Mouse (Mus musculus) liver, adult 2 months (tissue): ENCODE measurements at regions not wholly inside any gene's neighbourhood (a gene's known extent, or its start where the extent isn't known, plus 50 kb on each side); places are given as distances from the start of the nearest gene placed in this dataset.

Experiments used
- DNase-seq: peaks from one replicate; pipeline ENCODE4 v3.0.0-alpha.2; 2011; ENCODE audit warnings: low read depth, low spot score; ENCODE audit errors: extremely low read depth
- H3K27ac ChIP-seq: fragments of 200-500 bp; replicated peaks from 2 replicates; pipeline ENCODE4 v1.5.1; 2012; ENCODE audit warnings: low read depth, mild to moderate bottlenecking, control low read depth, inconsistent platforms, low read length; ENCODE audit not compliant: insufficient read depth
- H3K27me3 ChIP-seq: fragments of 200-500 bp; 2 replicates; pipeline ENCODE4 v1.6.1; 2012; ENCODE audit warnings: mild to moderate bottlenecking, moderate library complexity, low read length, inconsistent platforms; ENCODE audit not compliant: control insufficient read depth, insufficient read depth
- H3K36me3 ChIP-seq: fragments of 200-500 bp; 2 replicates; pipeline ENCODE4 v1.6.1; 2012; ENCODE audit warnings: low read length, inconsistent platforms; ENCODE audit not compliant: control insufficient read depth, insufficient read depth
- H3K4me1 ChIP-seq: fragments of 200-500 bp; 2 replicates; pipeline ENCODE4 v1.6.1; 2011; ENCODE audit warnings: low read length; ENCODE audit not compliant: control insufficient read depth, insufficient read depth
- H3K4me3 ChIP-seq: fragments of 200-500 bp; 2 replicates; pipeline ENCODE4 v1.5.1; 2011; ENCODE audit warnings: low read depth, mild to moderate bottlenecking, control low read depth, low read length, moderate library complexity; ENCODE audit not compliant: insufficient read depth
- H3K79me2 ChIP-seq: fragments of 200-500 bp; 2 replicates; pipeline ENCODE4 v1.6.1; 2012; ENCODE audit warnings: inconsistent platforms, mild to moderate bottlenecking, low read length, moderate library complexity; ENCODE audit not compliant: control insufficient read depth, insufficient read depth
- H3K9ac ChIP-seq: fragments of 200-500 bp; 2 replicates; pipeline ENCODE4 v1.6.1; 2012; ENCODE audit warnings: low read depth, mild to moderate bottlenecking, control low read depth, inconsistent platforms, low read length
- CTCF ChIP-seq: fragments of 200-500 bp; IDR thresholded peaks from 2 replicates; pipeline ENCODE4 v1.5.1; 2011; ENCODE audit warnings: low read depth, low read length, control low read depth
- POLR2A ChIP-seq: fragments of 200-500 bp; IDR thresholded peaks from 2 replicates; pipeline ENCODE4 v1.6.1; 2011; ENCODE audit warnings: low read length, control low read depth; ENCODE audit not compliant: insufficient read depth; ENCODE audit errors: extremely low read depth
- WGBS: fragments of 180-500 bp; shearing (Covaris S2); methylation state at CpG from one replicate; pipeline ENCODE4 v1.1.7; 2018; 5-methylcytosine and 5-hydroxymethylcytosine counted together

DNA sequence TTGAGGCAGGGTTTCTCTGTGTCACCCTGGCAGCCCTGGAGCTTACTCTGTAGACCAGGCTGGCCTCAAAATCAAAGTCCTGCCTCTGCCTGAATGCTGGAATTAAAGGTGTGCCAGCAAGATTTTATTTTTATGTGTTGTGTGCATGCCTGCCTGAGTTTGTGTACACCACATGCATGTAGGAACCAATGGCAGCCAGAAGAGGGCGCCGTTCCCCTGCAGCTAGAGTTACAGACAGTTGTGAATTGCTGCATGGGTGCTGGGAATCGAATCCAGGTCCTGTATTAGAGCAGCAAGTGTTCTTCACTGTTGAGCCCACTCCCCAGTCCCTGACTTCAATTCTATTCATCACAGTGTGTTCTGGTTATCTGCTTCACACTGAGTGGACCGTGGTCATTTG lies 126.4 kb upstream of the Ccnd2 start:
- 80% methylated on average over 4 of the region's 4 CpGs for WGBS
- no peak for DNase-seq
- Histone ChIP-seq H3K27ac (no peak overlapping the region), H3K79me2 (no peaks in the 10 kb centered on the region), H3K4me3 (no peak overlapping the region), H3K9ac (no peak overlapping the region), H3K4me1 (no peaks in the 10 kb centered on the region), H3K36me3 (no peaks in the 10 kb centered on the region), H3K27me3 (peaks cover 4% of the 10 kb centered on the region; the same call in 1 of the 2 replicates)
- TF ChIP-seq CTCF (no peak), POLR2A (no peak)

DNA sequence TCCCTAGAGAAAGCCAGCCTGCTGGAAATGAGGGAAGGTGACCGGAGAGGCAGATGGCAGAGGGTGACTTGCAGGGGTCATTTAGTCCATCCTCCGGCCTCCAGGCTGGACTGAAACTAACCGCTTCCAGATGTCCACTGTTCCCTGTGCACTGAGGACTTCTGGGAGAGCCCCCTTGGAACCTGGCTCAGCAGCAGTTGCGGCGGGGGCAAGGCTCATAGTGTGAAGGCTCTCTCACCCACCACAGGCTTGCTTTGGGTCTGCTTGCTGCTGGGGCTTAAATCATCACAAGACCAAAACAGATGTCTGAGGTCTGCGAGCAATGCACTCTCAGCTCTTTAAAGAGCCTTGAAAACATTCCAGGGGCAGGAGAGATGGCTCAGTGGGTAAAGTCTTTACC lies 132.2 kb upstream of the Ccnd2 start:
- no peaks in the 10 kb centered on the region; the same call in 1 of the 2 replicates for H3K27me3 ChIP-seq
- TF ChIP-seq POLR2A (no peak), CTCF (no peak)
- H3K79me2 ChIP-seq, result no peaks in the 10 kb centered on the region
- H3K4me1 ChIP-seq, result no peaks in the 10 kb centered on the region
- H3K9ac ChIP-seq, result no peak overlapping the region
- DNase-seq, result no peak
- H3K27ac ChIP-seq, result no peak overlapping the region
- no peak overlapping the region for H3K4me3 ChIP-seq
- H3K36me3 ChIP-seq, result no peaks in the 10 kb centered on the region
- WGBS, result 81% methylated on average over 6 of the region's 6 CpGs

DNA sequence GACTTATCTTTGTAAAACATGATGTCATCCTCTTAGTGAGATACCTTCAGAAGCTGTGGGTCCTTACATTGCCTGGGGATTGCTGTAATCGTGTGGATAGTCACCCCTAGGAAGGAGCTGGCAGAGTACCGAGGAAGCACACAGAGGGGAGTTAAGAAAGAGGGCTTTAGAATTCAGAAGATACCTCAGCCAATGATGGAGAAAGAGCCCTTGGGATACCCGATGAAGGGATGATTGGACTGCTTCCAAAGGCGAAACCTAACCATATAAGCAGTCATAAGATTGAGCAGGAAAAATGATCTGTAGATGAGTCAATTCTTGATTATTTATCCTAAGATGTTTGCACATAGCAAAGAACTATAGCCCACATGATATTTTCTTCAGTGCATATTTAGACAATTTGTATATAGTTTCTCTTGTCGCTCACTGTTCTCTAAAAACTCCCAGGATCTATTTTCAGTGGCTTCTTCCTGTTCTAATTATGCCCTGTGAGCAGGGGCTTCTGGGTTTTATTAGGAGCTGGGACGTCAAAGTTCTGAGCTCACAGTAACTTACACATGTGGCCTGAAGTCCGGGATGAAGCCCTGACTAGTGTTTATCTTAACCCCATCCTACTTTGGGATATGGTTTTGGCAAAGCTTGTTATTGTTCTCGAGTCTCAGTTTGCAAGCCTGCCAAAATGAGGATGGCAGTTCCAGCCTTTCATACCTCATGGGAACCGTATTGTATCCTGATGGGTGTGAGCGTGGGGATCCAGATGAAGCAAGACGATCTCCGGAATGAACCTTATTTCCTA lies 134.9 kb upstream of the Ccnd2 start:
- Histone ChIP-seq H3K79me2 (no peaks in the 10 kb centered on the region), H3K36me3 (no peaks in the 10 kb centered on the region), H3K4me1 (no peaks in the 10 kb centered on the region), H3K4me3 (no peak overlapping the region), H3K27ac (no peak overlapping the region), H3K9ac (no peak overlapping the region), H3K27me3 (no peaks in the 10 kb centered on the region; the same call in 1 of the 2 replicates)
- WGBS, result 65% methylated on average over 12 of the region's 12 CpGs
- TF ChIP-seq POLR2A (no peak), CTCF (no peak)
- DNase-seq, result no peak

DNA sequence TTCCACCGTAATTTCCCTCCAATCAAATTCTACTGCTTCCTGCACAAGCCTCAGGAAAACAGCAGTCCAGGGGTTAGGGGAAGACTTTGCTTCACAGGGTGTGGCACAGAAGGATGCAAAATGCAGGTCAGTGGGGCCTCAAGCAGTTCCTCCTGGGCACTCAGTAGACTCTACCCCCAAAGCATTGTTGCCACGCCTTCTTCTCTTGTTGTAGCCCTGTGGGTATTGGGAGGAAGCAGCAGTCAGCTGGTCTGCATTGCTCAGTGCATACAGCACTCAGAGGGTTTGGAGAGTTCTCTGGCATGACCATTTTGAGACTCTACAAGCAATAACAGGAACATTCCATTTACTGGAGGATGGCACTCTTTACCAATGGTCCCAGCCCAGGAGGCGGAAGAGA lies 137.0 kb upstream of the Ccnd2 start:
- Histone ChIP-seq H3K4me1 (no peaks in the 10 kb centered on the region), H3K4me3 (no peak overlapping the region), H3K79me2 (no peaks in the 10 kb centered on the region), H3K36me3 (no peaks in the 10 kb centered on the region), H3K9ac (no peak overlapping the region), H3K27ac (no peak overlapping the region), H3K27me3 (peaks cover 2% of the 10 kb centered on the region; the same call in 1 of the 2 replicates)
- no peak for TF ChIP-seq POLR2A
- TF ChIP-seq CTCF, result no peak
- 88% methylated on average over 3 of the region's 3 CpGs for WGBS
- no peak for DNase-seq

DNA sequence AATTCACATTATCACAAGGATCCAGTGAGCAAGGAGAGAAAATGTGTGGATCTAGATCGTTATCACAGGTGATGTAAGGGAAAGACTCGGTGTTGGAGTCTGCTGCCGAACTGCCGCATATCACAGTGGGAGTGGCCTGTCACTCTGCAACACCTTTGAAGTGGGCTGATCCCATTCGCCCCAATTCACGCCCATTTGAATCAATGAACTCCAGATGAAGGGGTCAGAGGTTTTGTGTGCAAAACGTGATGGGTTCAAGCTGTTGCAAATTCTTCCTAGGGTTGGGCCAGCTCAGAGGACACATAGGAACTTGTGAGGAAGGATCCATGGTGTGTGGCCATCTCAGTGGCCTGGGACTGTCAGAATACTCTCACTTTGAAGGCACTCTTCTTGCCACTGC lies 139.9 kb upstream of the Ccnd2 start:
- H3K79me2 ChIP-seq, result no peaks in the 10 kb centered on the region
- WGBS, result 32% methylated on average over 7 of the region's 7 CpGs
- no peaks in the 10 kb centered on the region for H3K36me3 ChIP-seq
- peaks cover 2% of the 10 kb centered on the region; the same call in 1 of the 2 replicates for H3K27me3 ChIP-seq
- H3K9ac ChIP-seq, result no peak overlapping the region
- no peak for DNase-seq
- H3K27ac ChIP-seq, result no peak overlapping the region
- H3K4me3 ChIP-seq, result no peak overlapping the region
- no peaks in the 10 kb centered on the region for H3K4me1 ChIP-seq
- TF ChIP-seq CTCF (no peak), POLR2A (no peak)

DNA sequence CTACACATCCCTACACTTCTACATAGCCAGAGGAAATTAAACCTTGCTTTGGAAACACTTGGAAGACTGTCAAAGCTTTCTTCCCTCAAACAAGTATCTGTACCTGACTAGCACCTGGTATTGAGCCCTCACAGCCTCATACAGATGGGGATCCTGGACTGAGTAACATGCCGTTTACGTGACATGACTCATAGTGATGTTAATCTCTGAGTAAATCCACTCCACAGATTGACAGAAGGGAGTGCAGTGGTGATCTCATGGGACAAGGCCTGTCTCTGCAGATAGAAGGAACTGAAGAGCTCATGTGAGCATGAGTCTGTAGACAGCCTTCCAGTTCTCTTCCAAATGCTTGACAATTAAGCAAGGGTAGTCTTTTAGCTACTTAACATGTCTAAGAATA lies 141.8 kb upstream of the Ccnd2 start:
- DNase-seq, result no peak
- H3K9ac ChIP-seq, result no peak overlapping the region
- H3K79me2 ChIP-seq, result no peaks in the 10 kb centered on the region
- no peak overlapping the region for H3K4me3 ChIP-seq
- TF ChIP-seq CTCF (no peak), POLR2A (no peak)
- H3K27me3 ChIP-seq, result peaks cover 2% of the 10 kb centered on the region; the same call in 1 of the 2 replicates
- H3K36me3 ChIP-seq, result no peaks in the 10 kb centered on the region
- no peak overlapping the region for H3K27ac ChIP-seq
- WGBS, result 90% methylated on average over 2 of the region's 2 CpGs
- H3K4me1 ChIP-seq, result no peaks in the 10 kb centered on the region
